Mouse (Mus musculus) heart, embryonic 12.5 days (tissue): ENCODE measurements at regions not wholly inside any gene's neighbourhood (a gene's known extent, or its start where the extent isn't known, plus 50 kb on each side); places are given as distances from the start of the nearest gene placed in this dataset.

Experiments
- ATAC-seq: fragments of 200-750 bp; cut with Nextera tagmentation; 2 replicates; pipeline ENCODE4 v1.8.0; 2017; ENCODE audit warnings: moderate TSS enrichment, moderate library complexity; ENCODE audit not compliant: insufficient number of reproducible peaks, low FRiP score
- H3K27ac ChIP-seq: fragments of 300-500 bp; sonication (generic); 2 replicates; pipeline ENCODE4 v1.5.1; 2016; ENCODE audit warnings: mild to moderate bottlenecking, moderate library complexity; ENCODE audit not compliant: poor library complexity, severe bottlenecking
- H3K27me3 ChIP-seq: fragments of 300-500 bp; sonication (generic); replicated peaks from 2 replicates; pipeline ENCODE4 v1.6.1; 2016; ENCODE audit warnings: mild to moderate bottlenecking, moderate library complexity
- H3K36me3 ChIP-seq: fragments of 300-500 bp; sonication (generic); 2 replicates; pipeline ENCODE4 v1.6.1; 2016; ENCODE audit warnings: mild to moderate bottlenecking, moderate library complexity
- H3K4me1 ChIP-seq: fragments of 300-500 bp; sonication (generic); replicated peaks from 2 replicates; pipeline ENCODE4 v1.6.1; 2016; ENCODE audit warnings: mild to moderate bottlenecking
- H3K4me2 ChIP-seq: fragments of 300-500 bp; sonication (generic); 2 replicates; pipeline ENCODE4 v1.6.1; 2016; ENCODE audit warnings: mild to moderate bottlenecking, moderate library complexity
- H3K4me3 ChIP-seq: fragments of 300-500 bp; sonication (generic); 2 replicates; pipeline ENCODE4 v1.5.1; 2016; ENCODE audit warnings: mild to moderate bottlenecking
- H3K9ac ChIP-seq: fragments of 300-500 bp; sonication (generic); 2 replicates; pipeline ENCODE4 v1.6.1; 2016; ENCODE audit warnings: mild to moderate bottlenecking, moderate library complexity
- H3K9me3 ChIP-seq: fragments of 300-500 bp; sonication (generic); replicated peaks from 2 replicates; pipeline ENCODE4 v1.6.1; 2016; ENCODE audit warnings: mild to moderate bottlenecking, moderate library complexity
- WGBS: fragments of 180-500 bp; shearing (Covaris S2); methylation state at CpG from one replicate; pipeline ENCODE4 v1.1.7; 2016; 5-methylcytosine and 5-hydroxymethylcytosine counted together

DNA sequence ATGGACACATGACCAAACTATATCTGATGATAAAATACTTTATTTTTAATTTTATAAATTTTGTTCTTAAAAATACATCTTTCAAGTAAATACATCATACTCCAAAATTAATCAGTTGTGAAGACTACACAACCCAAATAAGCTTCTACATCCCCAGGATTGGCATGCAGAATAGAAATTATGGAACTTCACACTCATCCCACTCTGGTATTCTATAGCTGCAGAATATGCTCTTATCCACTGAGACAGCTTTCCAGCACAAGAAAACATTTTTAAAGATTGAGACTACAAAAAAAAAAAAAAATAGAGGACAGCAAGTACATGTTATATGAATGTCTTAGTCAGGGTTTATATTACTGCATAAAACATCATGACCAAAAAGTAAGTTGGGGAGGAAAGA, 94.4 kb downstream of the Gm11232 start:
- no peaks in the 10 kb centered on the region for H3K36me3 ChIP-seq
- H3K4me3 ChIP-seq: no peak overlapping the region
- no peak overlapping the region for H3K27ac ChIP-seq
- no peaks in the 10 kb centered on the region for H3K4me1 ChIP-seq
- H3K4me2 ChIP-seq: no peak overlapping the region
- no peak for ATAC-seq
- no peaks in the 10 kb centered on the region for H3K27me3 ChIP-seq
- no peaks in the 10 kb centered on the region for H3K9me3 ChIP-seq
- H3K9ac ChIP-seq: no peak overlapping the region

DNA sequence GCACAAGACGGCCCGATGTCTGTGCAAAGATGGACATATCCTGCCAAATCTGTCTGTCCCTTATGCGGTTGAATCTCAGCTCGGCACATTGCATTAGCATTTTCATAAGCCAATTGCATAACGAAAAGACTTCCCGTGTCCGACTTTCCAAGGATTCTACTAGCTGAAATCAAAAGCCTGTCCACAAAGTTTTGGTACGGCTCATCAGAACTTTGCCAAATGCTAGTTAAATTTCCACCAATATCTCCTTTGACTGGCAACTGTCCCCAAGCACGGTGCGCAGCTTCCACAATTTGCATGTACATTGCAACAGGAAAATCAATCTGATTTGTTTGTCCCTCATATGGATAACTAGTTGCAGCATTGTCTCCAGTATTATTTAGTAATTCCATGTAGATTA, 117.2 kb downstream of the Gm11232 start:
- no peak for ATAC-seq
- Histone ChIP-seq H3K36me3 (no peaks in the 10 kb centered on the region), H3K4me1 (no peaks in the 10 kb centered on the region), H3K27ac (no peak overlapping the region), H3K9ac (no peak overlapping the region), H3K9me3 (peaks cover 3% of the 10 kb centered on the region), H3K4me3 (no peak overlapping the region), H3K27me3 (no peaks in the 10 kb centered on the region), H3K4me2 (no peak overlapping the region)
- 93% methylated on average over 10 of the region's 10 CpGs for WGBS

DNA sequence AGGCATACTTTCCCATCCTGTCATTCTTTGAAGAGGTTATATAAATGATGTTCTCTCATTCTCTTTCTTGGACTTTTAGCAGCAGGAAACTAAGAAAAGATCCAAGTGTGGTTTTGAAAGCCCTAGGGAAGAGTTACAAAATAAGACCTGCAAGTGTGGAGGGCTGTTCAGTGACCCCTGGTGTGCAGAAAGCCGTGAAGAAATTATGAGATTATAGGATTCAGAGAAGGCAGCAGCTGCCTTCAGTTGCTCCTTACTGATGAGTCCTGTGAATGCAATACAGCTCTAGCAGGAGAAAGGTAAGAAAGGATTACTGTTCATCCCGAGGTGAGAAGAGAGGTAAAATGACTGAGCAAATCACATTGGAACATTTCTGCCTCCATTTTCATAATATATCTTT, 130.7 kb downstream of the Gm11232 start:
- Histone ChIP-seq H3K36me3 (no peaks in the 10 kb centered on the region), H3K27ac (no peak overlapping the region), H3K4me2 (no peak overlapping the region), H3K27me3 (no peaks in the 10 kb centered on the region), H3K9me3 (no peaks in the 10 kb centered on the region), H3K4me1 (no peaks in the 10 kb centered on the region), H3K9ac (no peak overlapping the region), H3K4me3 (no peak overlapping the region)
- 47% methylated on average over 2 of the region's 2 CpGs for WGBS
- ATAC-seq: no peak

GRCm38 (mm10) chr4:71626626-71627025, 131.1 kb downstream of the Gm11232 start:
- Histone ChIP-seq H3K27ac (no peak overlapping the region), H3K4me3 (no peak overlapping the region), H3K36me3 (no peaks in the 10 kb centered on the region), H3K27me3 (no peaks in the 10 kb centered on the region), H3K9me3 (no peaks in the 10 kb centered on the region), H3K9ac (no peak overlapping the region), H3K4me2 (no peak overlapping the region), H3K4me1 (no peaks in the 10 kb centered on the region)
- no peak for ATAC-seq
- WGBS: 58% methylated on average over 1 of the region's 1 CpGs

DNA sequence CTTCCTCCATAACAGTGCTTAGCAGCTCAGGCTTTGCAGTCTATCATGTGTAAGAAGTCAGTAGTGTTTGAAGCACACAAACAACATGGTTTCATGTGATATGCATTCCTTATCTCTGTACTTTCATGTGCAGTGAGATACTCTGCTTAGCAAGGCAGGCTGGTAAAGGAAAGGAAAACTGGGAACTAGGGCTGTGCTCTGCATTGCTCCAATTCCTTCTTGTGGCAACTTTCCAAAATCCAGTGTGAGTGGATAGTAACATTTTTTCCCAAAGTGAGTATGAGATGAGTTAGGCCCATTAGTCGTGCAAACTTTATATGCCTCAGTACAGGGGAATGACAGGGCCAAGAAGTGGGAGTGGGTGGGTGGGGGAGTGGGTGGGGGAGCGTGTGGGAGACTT, 133.0 kb downstream of the Gm11232 start:
- Histone ChIP-seq H3K36me3 (no peaks in the 10 kb centered on the region), H3K27ac (no peak overlapping the region), H3K4me2 (no peak overlapping the region), H3K4me3 (no peak overlapping the region), H3K9me3 (no peaks in the 10 kb centered on the region), H3K27me3 (no peaks in the 10 kb centered on the region), H3K9ac (no peak overlapping the region), H3K4me1 (no peaks in the 10 kb centered on the region)
- 55% methylated on average over 2 of the region's 2 CpGs for WGBS
- peak; percentile 45; the same call in 1 of the 2 replicates for ATAC-seq

DNA sequence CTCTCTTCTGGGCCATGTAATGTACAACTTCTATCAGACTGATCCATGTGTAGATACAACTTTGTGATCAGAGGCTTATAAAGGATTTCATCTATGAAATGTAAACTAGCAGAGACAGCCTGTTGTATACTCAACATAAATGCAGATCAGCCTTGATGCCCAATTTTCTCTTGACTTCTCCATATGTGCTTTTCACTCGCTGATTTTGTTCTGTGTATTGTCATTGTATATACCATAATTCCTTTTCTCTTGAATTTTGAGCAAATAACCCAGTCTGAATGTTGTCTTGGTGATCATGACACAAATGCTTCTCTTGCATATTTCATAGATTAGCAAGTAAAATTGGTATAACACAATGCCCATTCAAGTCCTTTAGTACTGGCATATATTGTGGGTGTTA, 144.0 kb downstream of the Gm11232 start:
- no peak overlapping the region for H3K4me3 ChIP-seq
- no peaks in the 10 kb centered on the region for H3K4me1 ChIP-seq
- no peaks in the 10 kb centered on the region for H3K27me3 ChIP-seq
- H3K9me3 ChIP-seq: peaks cover 8% of the 10 kb centered on the region; the same call in 1 of the 2 replicates
- no peak overlapping the region for H3K4me2 ChIP-seq
- no peaks in the 10 kb centered on the region for H3K36me3 ChIP-seq
- no peak for ATAC-seq
- H3K9ac ChIP-seq: no peak overlapping the region
- no peak overlapping the region for H3K27ac ChIP-seq
- 80% methylated on average over 1 of the region's 1 CpGs for WGBS

GRCm38 (mm10) chr4:71585880-71586279, 171.9 kb downstream of the Gm11232 start:
- WGBS: 89% methylated on average over 2 of the region's 2 CpGs
- Histone ChIP-seq H3K4me3 (no peak overlapping the region), H3K9ac (no peak overlapping the region), H3K27ac (no peak overlapping the region), H3K4me1 (no peaks in the 10 kb centered on the region), H3K27me3 (no peaks in the 10 kb centered on the region), H3K36me3 (no peaks in the 10 kb centered on the region), H3K4me2 (no peak overlapping the region), H3K9me3 (no peaks in the 10 kb centered on the region)
- ATAC-seq: no peak

DNA sequence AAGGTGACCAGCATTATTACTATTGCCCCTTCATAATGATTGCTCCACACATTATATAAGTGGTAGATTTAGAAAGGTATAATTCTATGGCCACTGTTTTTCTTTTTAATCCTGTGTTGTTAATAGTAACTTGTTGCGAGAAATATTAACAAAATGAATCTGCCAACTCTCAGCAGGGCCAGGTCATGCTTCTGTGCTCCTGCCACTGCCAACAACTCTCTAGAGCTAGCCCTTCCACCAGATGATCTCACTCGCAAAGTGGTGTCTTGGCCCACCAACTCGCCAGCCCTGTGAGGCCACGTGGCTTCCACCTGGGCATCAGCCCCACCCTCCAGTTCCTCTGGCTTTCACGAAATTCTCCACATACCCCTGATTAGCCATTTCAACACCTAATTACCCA, 197.1 kb downstream of the Gm11232 start:
- Histone ChIP-seq H3K4me2 (no peak overlapping the region), H3K27me3 (no peaks in the 10 kb centered on the region), H3K36me3 (no peaks in the 10 kb centered on the region), H3K27ac (no peak overlapping the region), H3K4me1 (no peaks in the 10 kb centered on the region), H3K9ac (no peak overlapping the region), H3K9me3 (no peaks in the 10 kb centered on the region), H3K4me3 (no peak overlapping the region)
- 73% methylated on average over 5 of the region's 5 CpGs for WGBS
- ATAC-seq: no peak

- Histone ChIP-seq H3K4me3 (no peak overlapping the region), H3K27ac (no peak overlapping the region), H3K27me3 (no peaks in the 10 kb centered on the region), H3K9me3 (no peaks in the 10 kb centered on the region), H3K4me1 (no peaks in the 10 kb centered on the region), H3K36me3 (no peaks in the 10 kb centered on the region), H3K9ac (no peak overlapping the region), H3K4me2 (no peak overlapping the region)
- no peak for ATAC-seq
Measured at GRCm38 (mm10) chr4:71539200-71539599, 218.6 kb downstream of the Gm11232 start.

DNA sequence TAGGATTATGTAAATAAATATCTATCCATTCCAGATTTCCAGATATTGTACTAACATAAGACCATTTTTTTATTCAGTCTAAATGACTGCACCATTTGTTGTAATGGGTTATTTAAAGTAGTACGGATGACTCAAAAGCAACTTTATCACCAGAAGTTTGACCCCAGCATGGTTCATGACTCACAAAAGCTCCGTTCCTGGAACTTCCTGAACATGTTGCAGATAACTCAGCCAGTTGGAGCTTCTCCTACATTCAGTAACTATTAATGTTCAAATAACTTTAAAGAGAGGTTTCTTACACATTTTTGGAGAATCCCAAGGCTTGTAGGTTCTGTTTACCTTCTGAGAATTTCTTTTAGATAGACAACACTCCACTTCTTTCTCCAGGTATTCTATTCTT, 219.8 kb downstream of the Gm11232 start:
- H3K4me3 ChIP-seq: no peak overlapping the region
- no peak overlapping the region for H3K27ac ChIP-seq
- no peaks in the 10 kb centered on the region for H3K4me1 ChIP-seq
- no peak overlapping the region for H3K9ac ChIP-seq
- no peak overlapping the region for H3K4me2 ChIP-seq
- 30% methylated on average over 2 of the region's 2 CpGs for WGBS
- H3K27me3 ChIP-seq: no peaks in the 10 kb centered on the region
- H3K9me3 ChIP-seq: no peaks in the 10 kb centered on the region
- ATAC-seq: no peak
- H3K36me3 ChIP-seq: no peaks in the 10 kb centered on the region

- Histone ChIP-seq H3K9me3 (no peaks in the 10 kb centered on the region), H3K4me1 (no peaks in the 10 kb centered on the region), H3K9ac (no peak overlapping the region), H3K36me3 (no peaks in the 10 kb centered on the region), H3K4me2 (no peak overlapping the region), H3K27ac (no peak overlapping the region), H3K27me3 (no peaks in the 10 kb centered on the region), H3K4me3 (no peak overlapping the region)
- ATAC-seq: no peak
- WGBS: 62% methylated on average over 4 of the region's 4 CpGs
Measured at GRCm38 (mm10) chr4:71524255-71524970, 233.4 kb downstream of the Gm11232 start.

DNA sequence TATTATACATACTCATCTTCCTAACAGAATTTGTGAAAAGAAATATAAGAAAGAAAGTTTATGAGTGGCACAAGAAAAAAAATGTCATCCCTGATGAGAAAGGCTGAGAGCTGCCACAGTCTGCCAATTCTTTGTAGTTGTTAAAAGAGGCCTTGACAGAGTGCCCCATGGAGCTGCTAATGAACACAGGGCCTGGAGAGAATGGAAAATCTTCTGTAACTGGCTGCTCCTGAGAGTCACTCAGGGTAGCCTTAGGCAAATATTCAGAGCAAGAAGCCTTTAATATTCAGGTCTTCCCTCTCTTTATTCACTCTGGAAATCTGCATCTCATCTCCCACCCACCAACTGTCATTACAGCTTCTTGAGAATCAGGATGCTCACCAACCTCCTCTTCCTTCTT, 237.0 kb downstream of the Gm11232 start:
- H3K9ac ChIP-seq: no peak overlapping the region
- H3K4me1 ChIP-seq: no peaks in the 10 kb centered on the region
- ATAC-seq: no peak
- H3K27me3 ChIP-seq: no peaks in the 10 kb centered on the region
- no peak overlapping the region for H3K4me3 ChIP-seq
- H3K36me3 ChIP-seq: no peaks in the 10 kb centered on the region
- H3K27ac ChIP-seq: no peak overlapping the region
- H3K4me2 ChIP-seq: no peak overlapping the region
- H3K9me3 ChIP-seq: no peaks in the 10 kb centered on the region
